In genomic region chr12:40223676-40224075, GRCm38 (mm10) we compare ENCODE assay signal across 8 mouse cellular contexts. TPM values are rescaled to one million over a fixed set of nuclear protein-coding genes. Genes with fewer than 3 reads are reported as not detected.
DNase-seq lines count a peak whose midpoint lies in the region; ATAC-seq and TF ChIP-seq lines count a peak whose summit lies in the region.

No protein-coding gene starts in this region.

- 0 out of 2 replicates have a peak overlapping the region, but pooled peaks have one; percentile 30 for H3K9ac ChIP-seq in kidney, embryonic 15.5 days
- H3K9ac ChIP-seq in forebrain, embryonic 14.5 days (ENCODE audit: low read length), result peak overlapping the region; percentile 57
- peak overlapping the region; percentile 46 for H3K9ac ChIP-seq in limb, embryonic 15.5 days
- H3K9ac ChIP-seq in stomach, embryonic 16.5 days (ENCODE audit: low read length), result peak overlapping the region; percentile 68

- DNase-seq in kidney, postnatal 4 days, result no peak
- no peak for DNase-seq in forebrain, embryonic 14.5 days (ENCODE audit: low spot score)
- no peak for DNase-seq in gastrocnemius, postnatal 10 days
- no peak for DNase-seq in ovary, postnatal 36 days (ENCODE audit: low spot score)

- no peak for TF ChIP-seq POLR2A in bone marrow, adult 2 months (IDR thresholded peaks at IDR 0.05; ENCODE audit: borderline replicate concordance, control insufficient read depth, low read depth, low read length)

- 33% methylated on average over 10 of the region's 10 CpGs for WGBS in kidney, embryonic 15.5 days
- WGBS in bone marrow, adult 2 months, result 20% methylated on average over 10 of the region's 10 CpGs
- 65% methylated on average over 10 of the region's 10 CpGs for WGBS in forebrain, embryonic 14.5 days
- 48% methylated on average over 10 of the region's 10 CpGs for WGBS in limb, embryonic 15.5 days
- 37% methylated on average over 10 of the region's 10 CpGs for WGBS in stomach, embryonic 16.5 days

- H3K27me3 ChIP-seq in kidney, embryonic 15.5 days, result no peaks in the 10 kb centered on the region
- no peaks in the 10 kb centered on the region for H3K27me3 ChIP-seq in forebrain, embryonic 14.5 days (replicated peaks; ENCODE audit: control insufficient read depth, insufficient read depth, low read length)
- no peaks in the 10 kb centered on the region for H3K27me3 ChIP-seq in limb, embryonic 15.5 days
- H3K27me3 ChIP-seq in stomach, embryonic 16.5 days (ENCODE audit: control insufficient read depth, insufficient read depth, low read length), result no peaks in the 10 kb centered on the region

- no peaks in the 10 kb centered on the region for H3K9me3 ChIP-seq in kidney, embryonic 15.5 days (replicated peaks)
- no peaks in the 10 kb centered on the region for H3K9me3 ChIP-seq in forebrain, embryonic 14.5 days (replicated peaks; ENCODE audit: control insufficient read depth, low read length)
- no peaks in the 10 kb centered on the region for H3K9me3 ChIP-seq in limb, embryonic 15.5 days
- no peaks in the 10 kb centered on the region for H3K9me3 ChIP-seq in stomach, embryonic 16.5 days (replicated peaks; ENCODE audit: control insufficient read depth, low read length)

- ATAC-seq in kidney, embryonic 15.5 days (replicated peaks; ENCODE audit: low FRiP score), result no peak
- ATAC-seq in forebrain, embryonic 14.5 days, result no peak
- no peak for ATAC-seq in limb, embryonic 15.5 days (ENCODE audit: insufficient number of reproducible peaks, low FRiP score, low TSS enrichment, low read depth)
- no peak for ATAC-seq in stomach, embryonic 16.5 days (ENCODE audit: insufficient read depth, low FRiP score)

- no peaks in the 10 kb centered on the region for H3K36me3 ChIP-seq in kidney, embryonic 15.5 days
- H3K36me3 ChIP-seq in forebrain, embryonic 14.5 days (ENCODE audit: control insufficient read depth, insufficient read depth, low read length), result no peaks in the 10 kb centered on the region
- no peaks in the 10 kb centered on the region for H3K36me3 ChIP-seq in limb, embryonic 15.5 days
- no peaks in the 10 kb centered on the region for H3K36me3 ChIP-seq in stomach, embryonic 16.5 days (ENCODE audit: control insufficient read depth, insufficient read depth, low read length)

- H3K4me1 ChIP-seq in kidney, embryonic 15.5 days, result peaks cover 15% of the 10 kb centered on the region
- H3K4me1 ChIP-seq in bone marrow, adult 2 months (ENCODE audit: control insufficient read depth, insufficient read depth, low read length), result peaks cover 3% of the 10 kb centered on the region; the same call in 1 of the 2 replicates
- peaks cover 20% of the 10 kb centered on the region for H3K4me1 ChIP-seq in forebrain, embryonic 14.5 days (ENCODE audit: control insufficient read depth, insufficient read depth, low read length)
- H3K4me1 ChIP-seq in limb, embryonic 15.5 days, result peaks cover 6% of the 10 kb centered on the region
- H3K4me1 ChIP-seq in stomach, embryonic 16.5 days (ENCODE audit: control insufficient read depth, insufficient read depth, low read length), result peaks cover 9% of the 10 kb centered on the region

- H3K4me3 ChIP-seq in kidney, embryonic 15.5 days (replicated peaks), result peak overlapping the region; percentile 100
- peak overlapping the region; percentile 83 for H3K4me3 ChIP-seq in bone marrow, adult 2 months (replicated peaks; ENCODE audit: control insufficient read depth, low read depth, low read length)
- peak overlapping the region; percentile 98 for H3K4me3 ChIP-seq in forebrain, embryonic 14.5 days (ENCODE audit: low read depth, low read length)
- H3K4me3 ChIP-seq in limb, embryonic 15.5 days, result peak overlapping the region; percentile 95
- H3K4me3 ChIP-seq in stomach, embryonic 16.5 days (replicated peaks; ENCODE audit: low read length), result peak overlapping the region; percentile 56

- TF ChIP-seq CTCF in bone marrow, adult 2 months (IDR thresholded peaks at IDR 0.05; ENCODE audit: control insufficient read depth, insufficient read depth, low read length), result no peak

- H3K27ac ChIP-seq in kidney, embryonic 15.5 days, result peak overlapping the region; percentile 99
- H3K27ac ChIP-seq in bone marrow, adult 2 months (ENCODE audit: control insufficient read depth, insufficient read depth, low read depth, low read length, poor library complexity), result peak overlapping the region; percentile 45; the same call in 1 of the 2 replicates
- H3K27ac ChIP-seq in forebrain, embryonic 14.5 days (ENCODE audit: low read depth, low read length), result 0 out of 2 replicates have a peak overlapping the region, but pooled peaks have one; percentile 27
- peak overlapping the region; percentile 76 for H3K27ac ChIP-seq in limb, embryonic 15.5 days
- peak overlapping the region; percentile 83 for H3K27ac ChIP-seq in stomach, embryonic 16.5 days (ENCODE audit: low read length)

- peak overlapping the region; percentile 72 for H3K4me2 ChIP-seq in kidney, embryonic 15.5 days
- peak overlapping the region; percentile 65 for H3K4me2 ChIP-seq in forebrain, embryonic 14.5 days (ENCODE audit: low read length)
- peak overlapping the region; percentile 62 for H3K4me2 ChIP-seq in limb, embryonic 15.5 days
- peak overlapping the region; percentile 73 for H3K4me2 ChIP-seq in stomach, embryonic 16.5 days (ENCODE audit: low read depth, low read length)

RNA-seq across cellular contexts. Expression of gene Lsmem1, which starts 24.4 kb away (rescaled TPM):
- 0.17 and 0.24 TPM in 2 replicates for polyA plus RNA-seq in kidney, embryonic 15.5 days (2015; fragmentation: Nextera tagmentation; extraction: Ambion mirVana)
- polyA plus RNA-seq in bone marrow, adult 2 months (2011; ENCODE audit: insufficient read depth, insufficient read length, low replicate concordance, missing spikeins), result 1.4 and 2.2 TPM in 2 replicates
- polyA plus RNA-seq in forebrain, embryonic 14.5 days (2014; fragmentation: Nextera tagmentation; extraction: Ambion mirVana), result not detected in 2 replicates
- 1.2 and 3.9 TPM in 2 replicates for polyA plus RNA-seq in limb, embryonic 15.5 days (2015; fragmentation: Nextera tagmentation; extraction: Ambion mirVana)
- polyA plus RNA-seq in stomach, embryonic 16.5 days (2015; fragmentation: Nextera tagmentation; extraction: Ambion mirVana), result 0.68 TPM in 1 of 2 replicates, not detected in the other
- 10 to 100 TPM; 40.8 to 45.7 TPM for total RNA-seq in gastrocnemius, postnatal 10 days (2021)

RNA-seq across cellular contexts. Expression of gene Ifrd1, which starts 24.6 kb away (rescaled TPM):
- 102 and 105 TPM in 2 replicates for polyA plus RNA-seq in kidney, embryonic 15.5 days (2015; fragmentation: Nextera tagmentation; extraction: Ambion mirVana)
- polyA plus RNA-seq in bone marrow, adult 2 months (2011; ENCODE audit: insufficient read depth, insufficient read length, low replicate concordance, missing spikeins), result 47.2 and 86.5 TPM in 2 replicates
- polyA plus RNA-seq in forebrain, embryonic 14.5 days (2014; fragmentation: Nextera tagmentation; extraction: Ambion mirVana), result 188 and 206 TPM in 2 replicates
- polyA plus RNA-seq in limb, embryonic 15.5 days (2015; fragmentation: Nextera tagmentation; extraction: Ambion mirVana), result 98.2 and 105 TPM in 2 replicates
- 80.1 and 92.3 TPM in 2 replicates for polyA plus RNA-seq in stomach, embryonic 16.5 days (2015; fragmentation: Nextera tagmentation; extraction: Ambion mirVana)
- total RNA-seq in gastrocnemius, postnatal 10 days (2021), result 10 to 100 TPM; 78.5 to 81.5 TPM

Comparison
In these comparisons a context has a peak if more than half of its experiments do, and no peak if none do; other contexts are left out.
1. H3K27ac ChIP-seq: peak in every context shown above with its lines; median percentile 99 in kidney, embryonic 15.5 days; 83 in stomach, embryonic 16.5 days; 76 in limb, embryonic 15.5 days; 45 in bone marrow, adult 2 months; 27 in forebrain, embryonic 14.5 days.